Mouse (Mus musculus): ENCODE results near the gene Med1. TPM values are rescaled to one million over a fixed set of nuclear protein-coding genes. Genes with fewer than 3 reads are reported as not detected.
A peak's percentile ranks its signal among the peaks of the same experiment; 100 is the strongest.
"Not testable (repeated sequence)": the region's sequence is repeated elsewhere in the genome, so short reads cannot be mapped to it uniquely, and the experiment has no call there.

The Med1 gene
- 10 to 100 TPM; 20.6 to 24.5 TPM for total RNA-seq (2021)
- long read RNA-seq, experiment 1, partial matches to known transcripts, result 2 of 9 reads
- long read RNA-seq, experiment 1, other reads (novel, unspliced or antisense), result 6 of 9 reads
- long read RNA-seq, experiment 2, partial matches to known transcripts, result 0 of 6 reads
- long read RNA-seq, experiment 2, other reads (novel, unspliced or antisense), result 6 of 6 reads

DNA sequence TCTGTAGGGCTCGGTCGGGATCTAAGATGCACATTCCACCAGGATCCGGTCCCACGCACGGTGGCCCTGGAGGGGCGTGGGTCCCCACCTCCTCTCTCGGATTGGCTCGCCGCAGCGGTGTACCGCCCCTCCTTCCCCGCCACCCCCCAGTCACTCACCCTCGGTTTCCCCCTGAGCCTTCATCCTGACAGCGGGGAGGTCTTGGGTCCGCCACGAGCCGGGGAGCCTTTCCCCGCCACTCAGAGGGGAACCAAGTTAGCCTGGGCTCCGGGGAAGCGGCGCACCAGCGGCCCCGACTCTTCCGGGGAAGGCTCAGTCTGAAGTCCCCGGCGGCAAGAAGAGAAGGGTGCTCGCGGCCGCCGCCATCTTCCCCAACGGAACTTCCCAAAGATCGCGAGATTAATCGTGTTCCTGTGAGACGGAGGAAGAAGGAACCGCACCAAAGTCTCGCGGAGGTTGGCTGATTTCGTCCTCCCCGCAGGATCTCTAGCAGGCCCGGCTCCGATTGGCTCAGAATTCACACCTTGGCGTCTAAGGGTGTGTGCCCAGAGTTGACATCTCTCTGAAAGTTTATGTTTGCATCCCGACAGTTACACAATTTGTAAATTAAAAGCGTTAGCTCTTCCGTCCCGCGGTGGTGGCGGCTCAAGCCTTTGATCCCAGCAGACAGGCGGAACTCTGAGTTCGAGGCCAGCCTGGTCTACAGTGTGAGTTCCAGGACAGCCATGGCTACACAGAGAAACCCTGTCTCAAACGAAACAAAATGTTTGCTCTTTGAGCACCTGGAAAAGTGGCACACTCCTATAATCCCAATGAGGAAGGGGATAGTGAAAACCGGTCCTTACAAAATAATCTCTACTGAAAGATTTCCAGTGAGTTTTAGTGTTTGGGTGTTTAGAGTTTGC lies at the start of gene Med1:
Gene Med1, minus strand, starts transcription at position 393 of the 905 bp plus-strand sequence.
- intact Hi-C loops (cut with DNase I), result loop anchor here (5.0 kb wide), 1 partner anchor 36 kb away; no protein-coding TSS in a partner anchor
- peak; percentile 84 to 86 for DNase-seq

- DNase-seq, result no peak
- intact Hi-C loops (cut with DNase I), result no loop called here
Observed at GRCm38 (mm10) chr11:98238995-98239394, 45.9 kb upstream of the Med1 start.

- no peak for DNase-seq
- intact Hi-C loops (cut with DNase I), result no loop called here
Observed at GRCm38 (mm10) chr11:98238416-98238815, 45.3 kb upstream of the Med1 start.

GRCm38 (mm10) chr11:98226349-98226748 lies 33.3 kb upstream of the Med1 start:
- intact Hi-C loops (cut with DNase I), result loop anchor here (5.0 kb wide), 1 partner anchor 54 kb away; no protein-coding TSS in a partner anchor
- no peak for DNase-seq

- intact Hi-C loops (cut with DNase I), result no loop called here
- no peak for DNase-seq
Observed at GRCm38 (mm10) chr11:98213311-98213710, 20.2 kb upstream of the Med1 start.

- DNase-seq; intact Hi-C loops (cut with DNase I): not testable (repeated sequence)
Observed at GRCm38 (mm10) chr11:98209661-98210060, 16.6 kb upstream of the Med1 start.

DNA sequence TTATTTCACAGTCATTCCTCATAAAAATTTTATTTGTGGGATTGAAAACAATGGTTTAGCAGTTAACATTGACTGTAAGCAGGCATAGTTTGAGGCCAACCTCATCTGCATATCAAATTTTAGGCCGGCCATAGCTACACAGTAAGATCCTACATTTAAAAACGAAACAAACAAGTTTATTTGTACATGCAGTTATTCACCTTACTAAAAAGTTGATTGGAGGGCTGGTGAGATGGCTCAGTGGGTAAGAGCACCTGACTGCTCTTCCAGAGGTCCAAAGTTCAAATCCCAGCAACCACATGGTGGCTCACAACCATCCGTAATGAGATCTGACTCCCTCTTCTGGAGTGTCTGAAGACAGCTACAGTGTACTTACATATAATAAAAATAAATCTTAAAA lies 13.2 kb upstream of the Med1 start:
- intact Hi-C loops (cut with DNase I); DNase-seq: not testable (repeated sequence)

DNA sequence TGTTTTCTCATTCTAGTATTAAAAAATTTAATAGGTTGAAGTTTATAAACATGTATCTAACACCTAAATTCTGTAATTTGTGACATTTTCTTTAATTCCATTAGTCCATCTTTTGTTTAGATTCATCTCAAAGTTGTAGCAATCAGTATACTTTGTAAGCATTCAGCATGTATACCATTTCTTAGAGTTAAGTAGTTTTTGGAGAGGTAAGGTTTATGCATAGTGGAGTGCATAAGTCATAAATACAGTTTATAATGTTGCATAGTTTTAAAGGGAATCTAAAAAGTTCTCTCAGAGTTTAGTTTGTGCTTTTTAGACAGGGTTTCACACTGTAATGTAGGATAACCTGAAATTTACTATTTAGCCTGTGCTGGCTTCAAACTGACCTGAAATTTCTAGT lies 12.4 kb upstream of the Med1 start:
- DNase-seq, result no peak
- intact Hi-C loops (cut with DNase I), result no loop called here

DNA sequence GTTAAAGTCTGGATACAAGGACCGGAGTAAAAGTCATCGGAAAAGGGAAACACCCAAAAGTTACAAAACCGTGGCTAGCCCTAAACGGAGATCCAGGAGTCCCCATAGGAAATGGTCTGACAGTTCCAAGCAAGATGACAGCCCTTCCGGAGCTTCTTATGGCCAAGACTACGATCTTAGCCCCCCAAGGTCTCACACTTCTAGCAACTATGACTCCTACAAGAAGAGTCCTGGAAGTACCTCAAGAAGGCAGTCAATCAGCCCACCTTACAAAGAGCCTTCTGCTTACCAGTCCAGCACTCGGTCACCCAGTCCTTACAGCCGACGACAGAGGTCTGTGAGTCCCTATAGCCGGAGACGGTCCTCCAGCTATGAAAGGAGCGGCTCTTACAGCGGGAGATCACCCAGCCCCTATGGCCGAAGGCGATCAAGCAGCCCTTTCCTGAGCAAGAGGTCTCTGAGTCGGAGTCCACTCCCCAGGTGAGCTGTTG lies 10.9 kb upstream of the Med1 start:
- intact Hi-C loops (cut with DNase I), result no loop called here
- no peak for DNase-seq

- intact Hi-C loops (cut with DNase I), result no loop called here
- DNase-seq, result peak in 1 of 2 experiments; percentile 56
Observed at GRCm38 (mm10) chr11:98203351-98203911, 10.3 kb upstream of the Med1 start.

- intact Hi-C loops (cut with DNase I), result no loop called here
- peak; percentile 92 to 96 for DNase-seq
Observed at GRCm38 (mm10) chr11:98202641-98203350, 9.7 kb upstream of the Med1 start, which contains the start of gene Cdk12. Gene Cdk12 (plus strand): TSS chr11:98203059.

GRCm38 (mm10) chr11:98201791-98202640 lies 8.9 kb upstream of the Med1 start:
- intact Hi-C loops (cut with DNase I), result no loop called here
- peak in 1 of 2 experiments; percentile 39 for DNase-seq

- intact Hi-C loops (cut with DNase I), result loop anchor here (5.0 kb wide), 1 partner anchor 34 kb away; no protein-coding TSS in a partner anchor
- no peak for DNase-seq
Observed at GRCm38 (mm10) chr11:98190820-98191219, 2.3 kb downstream of the Med1 start.

- DNase-seq, result no peak
- intact Hi-C loops (cut with DNase I), result no loop called here
Observed at GRCm38 (mm10) chr11:98187640-98188395, 5.3 kb downstream of the Med1 start.

- DNase-seq; intact Hi-C loops (cut with DNase I): not testable (repeated sequence)
Observed at GRCm38 (mm10) chr11:98182149-98182548, 10.9 kb downstream of the Med1 start.

- DNase-seq, result no peak
- intact Hi-C loops (cut with DNase I), result no loop called here
Observed at GRCm38 (mm10) chr11:98168400-98168799, 24.7 kb downstream of the Med1 start.

DNA sequence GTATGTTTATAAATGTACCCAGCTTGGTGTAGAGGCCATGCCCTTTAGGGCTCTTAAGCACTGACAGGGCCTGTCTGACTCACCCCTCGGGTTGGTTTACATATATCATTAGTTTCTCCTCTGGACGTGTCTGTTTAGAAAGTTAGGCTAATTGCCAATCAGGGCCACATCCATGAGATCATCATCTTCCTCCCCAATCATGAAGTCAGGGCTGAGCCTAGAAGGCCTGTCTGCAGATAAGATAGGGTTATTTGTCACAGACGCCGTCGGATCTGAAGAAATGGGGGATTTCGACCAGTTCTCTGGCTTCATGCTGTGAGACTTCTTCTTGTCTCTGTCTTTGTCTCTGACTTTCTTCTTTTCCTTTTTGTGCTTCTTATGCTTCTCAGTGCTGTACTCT lies 38.0 kb downstream of the Med1 start:
- intact Hi-C loops (cut with DNase I), result loop anchor here (5.0 kb wide), 1 partner anchor 37 kb away; the partner anchor contains the start of gene Med1

DNA sequence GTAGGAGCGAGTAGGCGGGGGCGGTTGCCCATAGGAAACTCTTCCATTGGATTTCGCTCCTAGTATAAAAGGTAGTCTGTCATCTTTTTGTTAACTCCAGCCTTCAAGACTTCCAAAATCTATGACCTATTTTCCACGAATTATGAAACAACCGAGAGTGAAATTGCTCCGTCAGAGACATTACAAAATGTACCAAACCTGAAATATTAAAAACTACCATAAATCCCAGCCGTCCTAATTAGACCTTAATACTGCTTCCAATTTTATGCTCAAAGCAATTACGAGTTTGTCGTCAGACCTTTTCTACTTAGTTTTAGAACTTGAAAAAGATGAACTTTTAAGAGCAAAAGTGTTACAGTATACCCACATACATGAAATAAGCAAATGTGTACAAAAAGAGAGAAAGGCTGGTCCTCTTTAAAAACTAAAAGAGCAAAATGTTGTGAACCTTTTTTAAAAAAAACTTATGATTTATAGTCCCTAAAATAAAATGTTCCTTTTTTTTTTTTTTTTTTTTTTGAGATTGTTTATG lies 42.4 kb downstream of the Med1 start:
- intact Hi-C loops (cut with DNase I), result no loop called here
- DNase-seq, result no peak

More for the DNA sequence above, 38.0 kb downstream of the Med1 start:
- DNase-seq, result no peak
